Mouse (Mus musculus) testis, adult 2 months (tissue): ENCODE results near the gene Gadl1. TPM values are rescaled to one million over a fixed set of nuclear protein-coding genes. Genes with fewer than 3 reads are reported as not detected.

Experiments
- H3K27ac ChIP-seq: fragments of 200-500 bp; 2 replicates; pipeline ENCODE4 v1.5.1; 2012; ENCODE audit warnings: low read depth, low read length; ENCODE audit not compliant: control insufficient read depth, insufficient read depth
- H3K27me3 ChIP-seq: fragments of 200-500 bp; 2 replicates; pipeline ENCODE4 v1.6.1; 2012; ENCODE audit warnings: mild to moderate bottlenecking, low read length, moderate library complexity; ENCODE audit not compliant: control insufficient read depth, insufficient read depth
- H3K36me3 ChIP-seq: fragments of 200-500 bp; 2 replicates; pipeline ENCODE4 v1.6.1; 2012; ENCODE audit warnings: mild to moderate bottlenecking, low read length; ENCODE audit not compliant: control insufficient read depth, insufficient read depth
- H3K4me1 ChIP-seq: fragments of 200-500 bp; 2 replicates; pipeline ENCODE4 v1.6.1; 2012; ENCODE audit warnings: low read length; ENCODE audit not compliant: control insufficient read depth, insufficient read depth
- H3K4me3 ChIP-seq: fragments of 200-500 bp; 2 replicates; pipeline ENCODE4 v1.5.1; 2012; ENCODE audit warnings: low read depth, mild to moderate bottlenecking, low read length, moderate library complexity, mixed read lengths; ENCODE audit not compliant: control insufficient read depth
- CTCF ChIP-seq: fragments of 200-500 bp; IDR thresholded peaks from 2 replicates; pipeline ENCODE4 v1.5.1; 2012; ENCODE audit warnings: low read depth, mild to moderate bottlenecking, inconsistent platforms, low read length, moderate library complexity; ENCODE audit not compliant: control insufficient read depth, insufficient read depth, insufficient replicate concordance
- POLR2A ChIP-seq: fragments of 200-500 bp; IDR thresholded peaks from 2 replicates; pipeline ENCODE4 v1.6.1; 2012; ENCODE audit warnings: low read depth, mild to moderate bottlenecking, inconsistent platforms, low read length, moderate library complexity; ENCODE audit not compliant: control insufficient read depth
- polyA plus RNA-seq: library from polyadenylated mRNA; depleted of rRNA; stranded (reverse); fragments of >200 nt; gene quantifications from 2 replicates; pipeline ENCODE4 v1.2.3, GENCODE M21; 2012

Gadl1 gene
- polyA plus RNA-seq, 1 experiment: 2.3 TPM

- no peaks in the 10 kb centered on the region for H3K36me3 ChIP-seq
- H3K4me1 ChIP-seq: peaks cover 3% of the 10 kb centered on the region; the same call in 1 of the 2 replicates
- no peaks in the 10 kb centered on the region for H3K27me3 ChIP-seq
- H3K4me3 ChIP-seq: no peak overlapping the region
- no peak overlapping the region for H3K27ac ChIP-seq
- no peak for TF ChIP-seq CTCF
- TF ChIP-seq POLR2A: no peak
These were observed 190.8 kb downstream of the Gadl1 start for GRCm38 (mm10) chr9:116100015-116100414.

GRCm38 (mm10) chr9:116101842-116102241 lies 192.6 kb downstream of the Gadl1 start:
- Histone ChIP-seq H3K27ac (no peak overlapping the region), H3K4me1 (peaks cover 3% of the 10 kb centered on the region; the same call in 1 of the 2 replicates), H3K4me3 (no peak overlapping the region), H3K27me3 (no peaks in the 10 kb centered on the region), H3K36me3 (no peaks in the 10 kb centered on the region)
- TF ChIP-seq POLR2A (no peak), CTCF (no peak)

DNA sequence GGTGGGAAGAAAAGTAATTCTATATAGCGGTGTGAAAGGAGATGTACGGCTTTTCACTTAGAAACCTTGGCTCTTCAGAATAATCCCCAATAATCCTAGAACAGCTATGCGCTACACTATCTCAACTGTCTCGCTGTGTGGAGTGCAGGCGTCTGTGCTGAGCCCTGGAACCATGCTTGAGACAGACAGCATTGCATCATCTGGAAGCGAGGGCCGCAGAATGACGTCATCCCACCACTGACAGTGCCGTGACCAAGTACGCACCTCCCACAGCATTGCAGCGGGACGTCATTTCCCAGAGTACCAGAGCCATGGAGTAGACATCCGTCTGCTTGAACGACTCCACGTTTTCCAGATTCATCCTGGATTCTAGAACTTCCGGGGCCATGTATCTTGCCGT lies 195.5 kb downstream of the Gadl1 start:
- Histone ChIP-seq H3K27ac (no peak overlapping the region), H3K4me1 (peaks cover 3% of the 10 kb centered on the region; the same call in 1 of the 2 replicates), H3K27me3 (no peaks in the 10 kb centered on the region), H3K4me3 (peak overlapping the region; percentile 33), H3K36me3 (no peaks in the 10 kb centered on the region)
- TF ChIP-seq CTCF (no peak), POLR2A (no peak)

DNA sequence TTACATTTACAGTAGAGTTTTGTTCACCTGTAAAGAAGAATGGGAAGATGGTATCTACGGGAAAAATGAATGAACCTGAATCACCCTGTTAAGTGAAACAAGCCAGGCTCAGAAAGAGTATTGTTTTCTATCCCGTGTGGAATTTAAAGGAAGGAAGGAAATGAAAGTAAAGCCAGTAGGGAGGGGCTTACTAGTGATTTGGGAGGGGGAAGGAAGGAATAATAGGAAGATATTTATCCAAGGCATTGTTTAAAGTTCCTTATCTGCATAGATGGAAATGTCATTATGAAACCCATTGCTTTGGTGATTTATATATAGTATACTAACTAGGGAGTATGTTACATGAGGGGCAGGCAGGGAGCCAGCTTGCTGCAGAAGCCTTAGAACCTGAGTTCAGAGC lies 199.5 kb downstream of the Gadl1 start:
- TF ChIP-seq CTCF (no peak), POLR2A (no peak)
- Histone ChIP-seq H3K4me1 (peaks cover 3% of the 10 kb centered on the region; the same call in 1 of the 2 replicates), H3K27ac (no peak overlapping the region), H3K36me3 (no peaks in the 10 kb centered on the region), H3K27me3 (no peaks in the 10 kb centered on the region), H3K4me3 (no peak overlapping the region)

- H3K36me3 ChIP-seq: no peaks in the 10 kb centered on the region
- H3K27me3 ChIP-seq: no peaks in the 10 kb centered on the region
- H3K27ac ChIP-seq: no peak overlapping the region
- TF ChIP-seq CTCF (no peak), POLR2A (no peak)
- no peak overlapping the region for H3K4me3 ChIP-seq
- no peaks in the 10 kb centered on the region for H3K4me1 ChIP-seq
These were observed 202.1 kb downstream of the Gadl1 start for GRCm38 (mm10) chr9:116111149-116111970.

GRCm38 (mm10) chr9:116114339-116114738 lies 205.1 kb downstream of the Gadl1 start:
- H3K4me3 ChIP-seq: no peak overlapping the region
- H3K27ac ChIP-seq: no peak overlapping the region
- H3K4me1 ChIP-seq: no peaks in the 10 kb centered on the region
- no peaks in the 10 kb centered on the region for H3K27me3 ChIP-seq
- TF ChIP-seq CTCF: no peak
- no peak for TF ChIP-seq POLR2A
- H3K36me3 ChIP-seq: no peaks in the 10 kb centered on the region

- TF ChIP-seq CTCF (no peak), POLR2A (no peak)
- Histone ChIP-seq H3K27ac (no peak overlapping the region), H3K4me1 (no peaks in the 10 kb centered on the region), H3K27me3 (no peaks in the 10 kb centered on the region), H3K4me3 (no peak overlapping the region), H3K36me3 (no peaks in the 10 kb centered on the region)
These were observed 206.6 kb downstream of the Gadl1 start for GRCm38 (mm10) chr9:116115875-116116274.

GRCm38 (mm10) chr9:116118332-116118872 lies 209.1 kb downstream of the Gadl1 start:
- Histone ChIP-seq H3K36me3 (no peaks in the 10 kb centered on the region), H3K4me3 (no peak overlapping the region), H3K27ac (no peak overlapping the region), H3K27me3 (no peaks in the 10 kb centered on the region), H3K4me1 (no peaks in the 10 kb centered on the region)
- no peak for TF ChIP-seq CTCF
- no peak for TF ChIP-seq POLR2A
